Mouse (Mus musculus) cerebellum, adult 2 months (tissue): ENCODE results near the gene Zfp579. TPM values are rescaled to one million over a fixed set of nuclear protein-coding genes. Genes with fewer than 3 reads are reported as not detected.

ENCODE experiments used
- DNase-seq, 2 experiments: peaks; one replicate each; pipeline ENCODE4 v3.0.0; 2021
- H3K27ac ChIP-seq: fragments of 200-500 bp; 2 replicates; pipeline ENCODE4 v1.5.1; 2012; ENCODE audit warnings: low read length, control low read depth, inconsistent platforms; ENCODE audit not compliant: insufficient read depth
- H3K27me3 ChIP-seq: fragments of 200-500 bp; 2 replicates; pipeline ENCODE4 v1.6.1; 2012; ENCODE audit warnings: inconsistent platforms, mild to moderate bottlenecking, low read length, moderate library complexity; ENCODE audit not compliant: control insufficient read depth, insufficient read depth
- H3K4me1 ChIP-seq: fragments of 200-500 bp; 2 replicates; pipeline ENCODE4 v1.6.1; 2011; ENCODE audit warnings: low read length; ENCODE audit not compliant: control insufficient read depth, insufficient read depth
- H3K4me3 ChIP-seq: fragments of 200-500 bp; replicated peaks from 2 replicates; pipeline ENCODE3; 2011; ENCODE audit warnings: mild to moderate bottlenecking, low read depth, low read length, control low read depth; ENCODE audit not compliant: insufficient read depth
- CTCF ChIP-seq: fragments of 200-500 bp; IDR thresholded peaks from 2 replicates; pipeline ENCODE4 v1.5.1; 2011; ENCODE audit warnings: low read depth, mild to moderate bottlenecking, control low read depth, low read length, moderate library complexity, borderline replicate concordance; ENCODE audit not compliant: insufficient read depth
- POLR2A ChIP-seq: fragments of 200-500 bp; IDR thresholded peaks from 2 replicates; pipeline ENCODE4 v1.6.1; 2011; ENCODE audit warnings: low read length, control low read depth, borderline replicate concordance; ENCODE audit not compliant: insufficient read depth
- WGBS: fragments of 180-500 bp; shearing (Covaris S2); methylation state at CpG from one replicate; pipeline ENCODE4 v1.1.7; 2018; 5-methylcytosine and 5-hydroxymethylcytosine counted together
- polyA plus RNA-seq: library from polyadenylated mRNA; depleted of rRNA; stranded (reverse); fragments of >200 nt; gene quantifications from 2 replicates; pipeline ENCODE4 v1.2.3, GENCODE M21; 2012

The Zfp579 gene
- polyA plus RNA-seq, 1 experiment, result 65.2 TPM

- peak; percentile 8; the same call in 1 of the 2 replicates for TF ChIP-seq CTCF
- TF ChIP-seq POLR2A, result no peak
- no peaks in the 10 kb centered on the region for H3K4me1 ChIP-seq
- no peak overlapping the region for H3K4me3 ChIP-seq
- H3K27me3 ChIP-seq, result no peaks in the 10 kb centered on the region
- 93% methylated on average over 7 of the region's 7 CpGs for WGBS
- H3K27ac ChIP-seq, result no peak overlapping the region
- DNase-seq, result no peak
These were observed 19.1 kb downstream of the Zfp579 start for GRCm38 (mm10) chr7:4976832-4977231.

- 64% methylated on average over 4 of the region's 4 CpGs for WGBS
- Histone ChIP-seq H3K4me3 (no peak overlapping the region), H3K27ac (no peak overlapping the region)
These were observed 20.5 kb downstream of the Zfp579 start for GRCm38 (mm10) chr7:4975455-4975854.

GRCm38 (mm10) chr7:4972321-4973047, 23.5 kb downstream of the Zfp579 start:
- H3K4me3 ChIP-seq, result no peak overlapping the region
- H3K27ac ChIP-seq, result no peak overlapping the region
- no peaks in the 10 kb centered on the region for H3K4me1 ChIP-seq
- no peak for DNase-seq
- 69% methylated on average over 18 of the region's 18 CpGs for WGBS
- TF ChIP-seq POLR2A (no peak), CTCF (no peak)
- H3K27me3 ChIP-seq, result no peaks in the 10 kb centered on the region

More at GRCm38 (mm10) chr7:4975455-4975854, 20.5 kb downstream of the Zfp579 start:
- no peaks in the 10 kb centered on the region for H3K4me1 ChIP-seq
- H3K27me3 ChIP-seq, result no peaks in the 10 kb centered on the region
- DNase-seq, result no peak
- TF ChIP-seq POLR2A (no peak), CTCF (no peak)

GRCm38 (mm10) chr7:4971710-4972109, 24.2 kb downstream of the Zfp579 start:
- WGBS, result 15% methylated on average over 7 of the region's 7 CpGs
- no peak for TF ChIP-seq CTCF
- TF ChIP-seq POLR2A, result no peak
- no peak overlapping the region for H3K27ac ChIP-seq
- no peak for DNase-seq
- no peaks in the 10 kb centered on the region for H3K4me1 ChIP-seq
- H3K27me3 ChIP-seq, result no peaks in the 10 kb centered on the region
- H3K4me3 ChIP-seq, result no peak overlapping the region

- 34% methylated on average over 6 of the region's 6 CpGs for WGBS
These were observed 24.9 kb downstream of the Zfp579 start, which contains the start of gene Sbk3 for GRCm38 (mm10) chr7:4971068-4971467. TSS of gene Sbk3 (minus strand) at chr7:4971168.

GRCm38 (mm10) chr7:4964988-4965387, 31.0 kb downstream of the Zfp579 start:
- Histone ChIP-seq H3K27me3 (no peaks in the 10 kb centered on the region), H3K27ac (no peak overlapping the region), H3K4me3 (no peak overlapping the region), H3K4me1 (no peaks in the 10 kb centered on the region)
- 74% methylated on average over 5 of the region's 5 CpGs for WGBS
- DNase-seq, result no peak
- no peak for TF ChIP-seq POLR2A
- no peak for TF ChIP-seq CTCF

More at GRCm38 (mm10) chr7:4971068-4971467, 24.9 kb downstream of the Zfp579 start, which contains the start of gene Sbk3:
- H3K4me3 ChIP-seq, result no peak within 1 kb of the TSS
- no peak for TF ChIP-seq CTCF
- TF ChIP-seq POLR2A, result no peak
- no peak for DNase-seq
- H3K27me3 ChIP-seq, result no peaks in the 10 kb centered on the region
- no peaks in the 10 kb centered on the region for H3K4me1 ChIP-seq
- no peak within 1 kb of the TSS for H3K27ac ChIP-seq

- TF ChIP-seq CTCF (peak; percentile 48; the same call in 1 of the 2 replicates), POLR2A (no peak)
- no peak within 1 kb of the TSS for H3K27ac ChIP-seq
- no peaks in the 10 kb centered on the region for H3K4me1 ChIP-seq
- peak; percentile 39 to 44 for DNase-seq
- WGBS, result 7% methylated on average over 10 of the region's 10 CpGs
- H3K4me3 ChIP-seq, result no peak within 1 kb of the TSS
- H3K27me3 ChIP-seq, result no peaks in the 10 kb centered on the region
These were observed 31.7 kb downstream of the Zfp579 start, which contains the start of gene Sbk2 for GRCm38 (mm10) chr7:4964272-4964671. TSS of gene Sbk2 (minus strand) at chr7:4964406.

- 70% methylated on average over 5 of the region's 5 CpGs for WGBS
- Histone ChIP-seq H3K27me3 (no peaks in the 10 kb centered on the region), H3K4me1 (no peaks in the 10 kb centered on the region), H3K27ac (no peak overlapping the region), H3K4me3 (no peak overlapping the region)
- TF ChIP-seq CTCF, result no peak
- TF ChIP-seq POLR2A, result no peak
- no peak for DNase-seq
These were observed 32.4 kb downstream of the Zfp579 start for GRCm38 (mm10) chr7:4963527-4963926.
